In genomic region chr17:27521303-27521702, GRCm38 (mm10) we compare ENCODE assay signal across 9 mouse cellular contexts. TPM values are rescaled to one million over a fixed set of nuclear protein-coding genes. Genes with fewer than 3 reads are reported as not detected.
DNase-seq lines count a peak whose midpoint lies in the region; ATAC-seq lines count a peak whose summit lies in the region.
"Had no signal": no experiment of that assay in that cellular context is flagged by ENCODE, and none has a peak within 500 bp of the region (broad histone marks: within the 10 kb centered on the region; RNA-seq: fewer than 3 reads in every experiment).

TSS of gene Grm4 (minus strand) at chr17:27521403.

- intact Hi-C loops in left cerebral cortex, postnatal 14 days (cut with DNase I): loop anchor here (2.0 kb wide), 1 partner anchor 489 kb away; no protein-coding TSS in a partner anchor

- no peak within 1 kb of the TSS for H3K27ac ChIP-seq in lung, embryonic 15.5 days
- H3K27ac ChIP-seq in forebrain, embryonic 15.5 days (replicated peaks): no peak within 1 kb of the TSS
- H3K27ac ChIP-seq in neural tube, embryonic 13.5 days (replicated peaks): no peak within 1 kb of the TSS

- 70% methylated on average over 5 of the region's 5 CpGs for WGBS in lung, embryonic 15.5 days
- 78% methylated on average over 5 of the region's 5 CpGs for WGBS in forebrain, embryonic 15.5 days
- 75% methylated on average over 5 of the region's 5 CpGs for WGBS in neural tube, embryonic 13.5 days

- 0 out of 2 replicates have a peak within 1 kb of the TSS, but pooled peaks have one; percentile 7 for H3K4me2 ChIP-seq in lung, embryonic 15.5 days
- H3K4me2 ChIP-seq in forebrain, embryonic 15.5 days (replicated peaks): peak within 1 kb of the TSS; percentile 34
- peak within 1 kb of the TSS; percentile 45 for H3K4me2 ChIP-seq in neural tube, embryonic 13.5 days

- H3K4me1 ChIP-seq in lung, embryonic 15.5 days: peaks cover 11% of the 10 kb centered on the region; the same call in 1 of the 2 replicates
- peaks cover 19% of the 10 kb centered on the region for H3K4me1 ChIP-seq in forebrain, embryonic 15.5 days
- H3K4me1 ChIP-seq in neural tube, embryonic 13.5 days (replicated peaks): peaks cover 27% of the 10 kb centered on the region

- no peak for DNase-seq in lung, postnatal 10 days
- no peak for DNase-seq in left cerebral cortex, postnatal 14 days (ENCODE audit: low spot score in 2 of 2)
- no peak for DNase-seq in liver
- no peak for DNase-seq in right cerebral cortex, adult 18-20 months

- H3K9me3 ChIP-seq in lung, embryonic 15.5 days: no peaks in the 10 kb centered on the region
- no peaks in the 10 kb centered on the region for H3K9me3 ChIP-seq in forebrain, embryonic 15.5 days
- H3K9me3 ChIP-seq in neural tube, embryonic 13.5 days: no peaks in the 10 kb centered on the region

- H3K4me3 ChIP-seq in lung, embryonic 15.5 days: no peak within 1 kb of the TSS
- H3K4me3 ChIP-seq in forebrain, embryonic 15.5 days: no peak within 1 kb of the TSS
- no peak within 1 kb of the TSS for H3K4me3 ChIP-seq in neural tube, embryonic 13.5 days

- ATAC-seq in lung, embryonic 15.5 days (ENCODE audit: borderline replicate concordance, extremely low read depth, low FRiP score, low TSS enrichment): no peak
- no peak for ATAC-seq in forebrain, embryonic 15.5 days (replicated peaks)
- no peak for ATAC-seq in neural tube, embryonic 13.5 days (ENCODE audit: low read depth)
- ATAC-seq in megakaryocyte-erythroid progenitor cell, adult 5-6 weeks (replicated peaks; ENCODE audit: low FRiP score, low TSS enrichment, poor library complexity, severe bottlenecking): no peak

- H3K27me3 ChIP-seq in lung, embryonic 15.5 days: peaks cover 59% of the 10 kb centered on the region
- H3K27me3 ChIP-seq in forebrain, embryonic 15.5 days: peaks cover 19% of the 10 kb centered on the region
- peaks cover 41% of the 10 kb centered on the region for H3K27me3 ChIP-seq in neural tube, embryonic 13.5 days

- no peaks in the 10 kb centered on the region for H3K36me3 ChIP-seq in lung, embryonic 15.5 days
- H3K36me3 ChIP-seq in forebrain, embryonic 15.5 days: no peaks in the 10 kb centered on the region
- H3K36me3 ChIP-seq in neural tube, embryonic 13.5 days: no peaks in the 10 kb centered on the region

- H3K9ac ChIP-seq in lung, embryonic 15.5 days: no peak within 1 kb of the TSS
- H3K9ac ChIP-seq in forebrain, embryonic 15.5 days (replicated peaks): no peak within 1 kb of the TSS
- no peak within 1 kb of the TSS for H3K9ac ChIP-seq in neural tube, embryonic 13.5 days

RNA-seq across cellular contexts. Expression of gene Grm4, which starts in this region (rescaled TPM):
- polyA plus RNA-seq in lung, embryonic 15.5 days (2015; fragmentation: Nextera tagmentation; extraction: Ambion mirVana): 0.06 and 0.07 TPM in 2 replicates
- 2.4 and 3.0 TPM in 2 replicates for polyA plus RNA-seq in forebrain, embryonic 15.5 days (2015; fragmentation: Nextera tagmentation; extraction: Ambion mirVana)
- 10 to 100 TPM; 24.1 to 25.6 TPM for total RNA-seq in left cerebral cortex, postnatal 14 days (2021)
- 3.5 and 4.3 TPM in 2 replicates for polyA plus RNA-seq in neural tube, embryonic 13.5 days (2015; fragmentation: Nextera tagmentation; extraction: Ambion mirVana)
- total RNA-seq in megakaryocyte-erythroid progenitor cell, adult 5-6 weeks (2014; fragmentation: Nextera tagmentation): not detected in 2 replicates
- total RNA-seq in megakaryocyte-erythroid progenitor cell, adult 5-6 weeks (2017): not detected in 2 replicates
- total RNA-seq: granulocyte monocyte progenitor cell, adult 5-6 weeks had no signal

Comparison
In these comparisons a context has a peak if more than half of its experiments do, and no peak if none do; other contexts are left out.
1. RNA of gene Grm4 (total RNA-seq): 24.1 to 25.6 TPM in left cerebral cortex, postnatal 14 days; not detected in megakaryocyte-erythroid progenitor cell, adult 5-6 weeks; every median in the first group is over 10 times any median in the second.
2. Peak in every context shown above with its lines, with median percentiles within 50 percentile points of each other: H3K4me2 ChIP-seq.